8 mouse cellular contexts compared by ENCODE assay signal in the genomic region with DNA sequence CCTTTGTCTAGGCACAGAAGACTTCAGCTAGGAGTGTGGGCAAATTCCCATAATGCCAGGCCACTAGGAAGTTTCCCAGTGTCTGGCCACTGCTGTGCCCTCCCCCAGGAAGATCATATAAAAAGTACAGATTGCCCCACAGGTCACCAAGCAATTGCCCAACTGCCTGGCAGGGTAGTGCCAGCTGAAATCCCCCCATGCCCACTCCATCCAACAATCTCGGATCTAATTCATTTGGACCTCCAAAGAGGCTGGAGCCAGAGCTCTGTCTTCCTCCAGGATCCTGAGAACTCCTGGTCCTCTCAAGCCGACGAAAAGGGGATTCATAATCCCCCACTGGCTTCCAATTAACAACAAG. TPM values are rescaled to one million over a fixed set of nuclear protein-coding genes. Genes with fewer than 3 reads are reported as not detected.
DNase-seq lines count a peak whose midpoint lies in the region; ATAC-seq and TF ChIP-seq lines count a peak whose summit lies in the region.

No protein-coding gene starts in this region.

- no peak for ATAC-seq in embryonic facial prominence, embryonic 13.5 days (ENCODE audit: insufficient number of reproducible peaks, insufficient read depth, low FRiP score, low TSS enrichment, low read depth)
- no peak for ATAC-seq in neural tube, embryonic 13.5 days (ENCODE audit: low read depth)

- TF ChIP-seq CTCF in layer of hippocampus, adult 2 months (conservative IDR thresholded peaks at IDR 0.05): no peak

- peak overlapping the region; percentile 87 for H3K4me3 ChIP-seq in layer of hippocampus, adult 2 months
- H3K4me3 ChIP-seq in embryonic facial prominence, embryonic 13.5 days: peak overlapping the region; percentile 70
- H3K4me3 ChIP-seq in limb, embryonic 10.5 days: peak overlapping the region; percentile 75
- H3K4me3 ChIP-seq in neural tube, embryonic 13.5 days: peak overlapping the region; percentile 64

- 1% methylated on average over 3 of the region's 3 CpGs for WGBS in embryonic facial prominence, embryonic 13.5 days
- under 1% methylated on average over 3 of the region's 3 CpGs for WGBS in limb, embryonic 10.5 days
- WGBS in neural tube, embryonic 13.5 days: 2% methylated on average over 3 of the region's 3 CpGs

- no peak for DNase-seq in layer of hippocampus, adult 2 months (ENCODE audit: low spot score in 2 of 2)
- no peak for DNase-seq in layer of hippocampus, adult 18-20 months (ENCODE audit: low spot score in 2 of 2)
- DNase-seq in limb, embryonic 10.5 days (ENCODE audit: low spot score): peak; percentile 38
- no peak for DNase-seq in natural killer cell, adult 2 months (ENCODE audit: low spot score in 2 of 2)
- no peak for DNase-seq in urinary bladder, postnatal 10 days (ENCODE audit: low spot score)
- no peak for DNase-seq in urinary bladder, postnatal 4 days (ENCODE audit: low spot score in 2 of 2)

- peak overlapping the region; percentile 84 for H3K9ac ChIP-seq in embryonic facial prominence, embryonic 13.5 days
- H3K9ac ChIP-seq in neural tube, embryonic 13.5 days: peak overlapping the region; percentile 88

- no peaks in the 10 kb centered on the region for H3K27me3 ChIP-seq in embryonic facial prominence, embryonic 13.5 days
- H3K27me3 ChIP-seq in limb, embryonic 10.5 days (ENCODE audit: low read depth, poor library complexity, severe bottlenecking): no peaks in the 10 kb centered on the region
- no peaks in the 10 kb centered on the region for H3K27me3 ChIP-seq in neural tube, embryonic 13.5 days

- peak overlapping the region; percentile 97 for H3K27ac ChIP-seq in layer of hippocampus, adult 2 months
- H3K27ac ChIP-seq in embryonic facial prominence, embryonic 13.5 days: peak overlapping the region; percentile 97
- H3K27ac ChIP-seq in limb, embryonic 10.5 days: peak overlapping the region; percentile 95
- H3K27ac ChIP-seq in neural tube, embryonic 13.5 days (replicated peaks): peak overlapping the region; percentile 98

- no peaks in the 10 kb centered on the region for H3K9me3 ChIP-seq in embryonic facial prominence, embryonic 13.5 days
- no peaks in the 10 kb centered on the region for H3K9me3 ChIP-seq in limb, embryonic 10.5 days (replicated peaks)
- H3K9me3 ChIP-seq in neural tube, embryonic 13.5 days: no peaks in the 10 kb centered on the region

- peaks cover 47% of the 10 kb centered on the region for H3K36me3 ChIP-seq in embryonic facial prominence, embryonic 13.5 days
- H3K36me3 ChIP-seq in limb, embryonic 10.5 days: peaks cover 55% of the 10 kb centered on the region
- H3K36me3 ChIP-seq in neural tube, embryonic 13.5 days: peaks cover 46% of the 10 kb centered on the region

- peak overlapping the region; percentile 89 for H3K4me2 ChIP-seq in embryonic facial prominence, embryonic 13.5 days
- peak overlapping the region; percentile 88 for H3K4me2 ChIP-seq in neural tube, embryonic 13.5 days

- peaks cover 70% of the 10 kb centered on the region for H3K4me1 ChIP-seq in embryonic facial prominence, embryonic 13.5 days
- peaks cover 72% of the 10 kb centered on the region for H3K4me1 ChIP-seq in limb, embryonic 10.5 days
- H3K4me1 ChIP-seq in neural tube, embryonic 13.5 days (replicated peaks): peaks cover 68% of the 10 kb centered on the region

RNA-seq across cellular contexts. Expression of gene Mbd6, which starts 0.9 kb away (rescaled TPM):
- 10 to 100 TPM; 54.3 to 60.6 TPM for total RNA-seq in layer of hippocampus, adult 2 months (2021)
- total RNA-seq in layer of hippocampus, adult 18-20 months (2021): 10 to 100 TPM; 48.1 to 53.2 TPM
- polyA plus RNA-seq in embryonic facial prominence, embryonic 13.5 days (2015; fragmentation: Nextera tagmentation; extraction: Ambion mirVana): 14.9 and 19.2 TPM in 2 replicates
- polyA plus RNA-seq in limb, embryonic 10.5 days (2016; fragmentation: Nextera tagmentation; extraction: Ambion mirVana): 16.7 and 18.8 TPM in 2 replicates
- 14.5 and 16.7 TPM in 2 replicates for polyA plus RNA-seq in neural tube, embryonic 13.5 days (2015; fragmentation: Nextera tagmentation; extraction: Ambion mirVana)

RNA-seq across cellular contexts. Expression of gene Dctn2, which starts 21.7 kb away (rescaled TPM):
- 100 to 1,000 TPM; 259 to 272 TPM for total RNA-seq in layer of hippocampus, adult 2 months (2021)
- 100 to 1,000 TPM; 253 to 259 TPM for total RNA-seq in layer of hippocampus, adult 18-20 months (2021)
- 187 and 199 TPM in 2 replicates for polyA plus RNA-seq in embryonic facial prominence, embryonic 13.5 days (2015; fragmentation: Nextera tagmentation; extraction: Ambion mirVana)
- polyA plus RNA-seq in limb, embryonic 10.5 days (2016; fragmentation: Nextera tagmentation; extraction: Ambion mirVana): 185 and 194 TPM in 2 replicates
- polyA plus RNA-seq in neural tube, embryonic 13.5 days (2015; fragmentation: Nextera tagmentation; extraction: Ambion mirVana): 285 and 322 TPM in 2 replicates

RNA-seq across cellular contexts. Expression of gene Mars, which starts 23.7 kb away (rescaled TPM):
- total RNA-seq in layer of hippocampus, adult 2 months (2021): 10 to 100 TPM; 55.6 to 60.0 TPM
- 10 to 100 TPM; 55.2 to 57.5 TPM for total RNA-seq in layer of hippocampus, adult 18-20 months (2021)
- 113 and 128 TPM in 2 replicates for polyA plus RNA-seq in embryonic facial prominence, embryonic 13.5 days (2015; fragmentation: Nextera tagmentation; extraction: Ambion mirVana)
- 170 and 205 TPM in 2 replicates for polyA plus RNA-seq in limb, embryonic 10.5 days (2016; fragmentation: Nextera tagmentation; extraction: Ambion mirVana)
- 103 and 110 TPM in 2 replicates for polyA plus RNA-seq in neural tube, embryonic 13.5 days (2015; fragmentation: Nextera tagmentation; extraction: Ambion mirVana)

RNA-seq across cellular contexts. Expression of gene Kif5a, which starts 24.8 kb away (rescaled TPM):
- 100 to 1,000 TPM; 715 to 773 TPM for total RNA-seq in layer of hippocampus, adult 2 months (2021)
- 100 to 1,000 TPM; 839 to 860 TPM for total RNA-seq in layer of hippocampus, adult 18-20 months (2021)
- 6.7 and 8.1 TPM in 2 replicates for polyA plus RNA-seq in embryonic facial prominence, embryonic 13.5 days (2015; fragmentation: Nextera tagmentation; extraction: Ambion mirVana)
- 1.4 and 2.2 TPM in 2 replicates for polyA plus RNA-seq in limb, embryonic 10.5 days (2016; fragmentation: Nextera tagmentation; extraction: Ambion mirVana)
- polyA plus RNA-seq in neural tube, embryonic 13.5 days (2015; fragmentation: Nextera tagmentation; extraction: Ambion mirVana): 102 and 104 TPM in 2 replicates

RNA-seq across cellular contexts. Expression of gene Arhgap9, which starts 33.8 kb away (rescaled TPM):
- total RNA-seq in layer of hippocampus, adult 2 months (2021): under 1 TPM; 0.56 to 0.79 TPM
- total RNA-seq in layer of hippocampus, adult 18-20 months (2021): under 1 TPM; 0.84 to 0.92 TPM
- 3.1 and 3.4 TPM in 2 replicates for polyA plus RNA-seq in embryonic facial prominence, embryonic 13.5 days (2015; fragmentation: Nextera tagmentation; extraction: Ambion mirVana)
- 5.5 and 5.9 TPM in 2 replicates for polyA plus RNA-seq in limb, embryonic 10.5 days (2016; fragmentation: Nextera tagmentation; extraction: Ambion mirVana)
- 1.0 and 1.4 TPM in 2 replicates for polyA plus RNA-seq in neural tube, embryonic 13.5 days (2015; fragmentation: Nextera tagmentation; extraction: Ambion mirVana)
